Mouse (Mus musculus) forebrain, embryonic 13.5 days (tissue): ENCODE measurements around the gene Cfd. TPM values are rescaled to one million over a fixed set of nuclear protein-coding genes. Genes with fewer than 3 reads are reported as not detected.
A peak's percentile ranks its signal among the peaks of the same experiment; 100 is the strongest.

Experiments
- ATAC-seq: fragments of 200-750 bp; cut with Nextera tagmentation; 2 replicates; pipeline ENCODE4 v1.8.0; 2017
- H3K27ac ChIP-seq: fragments of 300-500 bp; sonication (generic); 2 replicates; pipeline ENCODE4 v1.5.1; 2015; ENCODE audit warnings: inconsistent platforms, mild to moderate bottlenecking, moderate library complexity
- H3K27me3 ChIP-seq: fragments of 300-500 bp; sonication (generic); 2 replicates; pipeline ENCODE4 v1.6.1; 2015; ENCODE audit warnings: mild to moderate bottlenecking, inconsistent platforms
- H3K36me3 ChIP-seq: fragments of 300-500 bp; sonication (generic); 2 replicates; pipeline ENCODE4 v1.6.1; 2015; ENCODE audit warnings: mild to moderate bottlenecking, inconsistent platforms; ENCODE audit not compliant: poor library complexity, severe bottlenecking
- H3K4me1 ChIP-seq: fragments of 300-500 bp; sonication (generic); 2 replicates; pipeline ENCODE4 v1.6.1; 2015; ENCODE audit warnings: inconsistent platforms
- H3K4me2 ChIP-seq: fragments of 300-500 bp; sonication (generic); 2 replicates; pipeline ENCODE4 v1.6.1; 2015; ENCODE audit warnings: inconsistent platforms, mild to moderate bottlenecking, moderate library complexity
- H3K4me3 ChIP-seq: fragments of 300-500 bp; sonication (generic); 2 replicates; pipeline ENCODE4 v1.5.1; 2015; ENCODE audit warnings: mild to moderate bottlenecking, inconsistent platforms
- H3K9ac ChIP-seq: fragments of 300-500 bp; sonication (generic); 2 replicates; pipeline ENCODE4 v1.6.1; 2015; ENCODE audit warnings: mild to moderate bottlenecking, inconsistent platforms
- H3K9me3 ChIP-seq: fragments of 300-500 bp; sonication (generic); replicated peaks from 2 replicates; pipeline ENCODE4 v1.6.1; 2016; ENCODE audit warnings: inconsistent platforms
- WGBS: fragments of 180-500 bp; shearing (Covaris S2); methylation state at CpG from one replicate; pipeline ENCODE4 v1.1.7; 2015; 5-methylcytosine and 5-hydroxymethylcytosine counted together
- polyA plus RNA-seq: library from polyadenylated mRNA; unstranded; fragments of >200 nt; fragmentation: Nextera tagmentation; extraction: Ambion mirVana; gene quantifications from 2 replicates; pipeline ENCODE4 v1.2.1, GENCODE M21; 2015

Gene Cfd
- polyA plus RNA-seq = not detected in 2 replicates

DNA sequence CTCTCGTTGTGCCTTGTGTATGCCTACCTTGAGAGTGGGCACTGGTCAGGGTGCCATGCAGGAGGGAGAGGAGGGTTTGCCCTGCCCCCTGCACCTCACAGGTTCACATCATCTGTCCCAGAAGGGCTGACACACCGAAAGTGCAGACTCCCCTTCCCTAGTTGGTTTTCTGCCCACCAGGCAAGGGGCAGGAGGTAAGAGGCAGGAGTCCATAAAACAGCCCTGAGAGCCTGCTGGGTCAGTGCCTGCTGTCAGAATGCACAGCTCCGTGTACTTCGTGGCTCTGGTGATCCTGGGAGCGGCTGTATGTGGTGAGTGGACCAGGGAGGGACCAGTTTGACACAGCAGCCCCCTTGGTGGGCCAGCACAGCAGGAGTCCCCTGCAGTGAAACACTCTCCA, at the start of gene Cfd:
Cfd (plus strand) TSS at position 184 of the 400 bp plus-strand sequence.
- WGBS = 41% methylated on average over 5 of the region's 5 CpGs
- Histone ChIP-seq H3K4me2 (no peak within 1 kb of the TSS), H3K27ac (no peak within 1 kb of the TSS), H3K9me3 (no peaks in the 10 kb centered on the region), H3K36me3 (peaks cover 13% of the 10 kb centered on the region), H3K4me1 (no peaks in the 10 kb centered on the region; the same call in 1 of the 2 replicates), H3K4me3 (no peak within 1 kb of the TSS), H3K9ac (no peak within 1 kb of the TSS), H3K27me3 (peaks cover 9% of the 10 kb centered on the region; the same call in 1 of the 2 replicates)
- no peak for ATAC-seq

- 78% methylated on average over 3 of the region's 3 CpGs for WGBS
- no peak overlapping the region for H3K9ac ChIP-seq
- 0 out of 2 replicates have a peak, but pooled peaks cover 3% of the 10 kb centered on the region for H3K27me3 ChIP-seq
- no peaks in the 10 kb centered on the region for H3K36me3 ChIP-seq
- no peak overlapping the region for H3K4me3 ChIP-seq
- peaks cover 27% of the 10 kb centered on the region for H3K4me1 ChIP-seq
- no peaks in the 10 kb centered on the region for H3K9me3 ChIP-seq
- no peak overlapping the region for H3K4me2 ChIP-seq
- H3K27ac ChIP-seq = no peak overlapping the region
- ATAC-seq = no peak
Observed at GRCm38 (mm10) chr10:79842322-79842721, 48.3 kb upstream of the Cfd start.

GRCm38 (mm10) chr10:79843476-79843875, 47.2 kb upstream of the Cfd start:
- ATAC-seq = 0 out of 2 replicates have a peak, but pooled peaks have one; percentile 48
- Histone ChIP-seq H3K36me3 (no peaks in the 10 kb centered on the region), H3K27ac (no peak overlapping the region), H3K4me2 (no peak overlapping the region), H3K27me3 (no peaks in the 10 kb centered on the region), H3K9ac (peak overlapping the region; percentile 34; the same call in 1 of the 2 replicates), H3K4me3 (no peak overlapping the region), H3K4me1 (peaks cover 31% of the 10 kb centered on the region), H3K9me3 (no peaks in the 10 kb centered on the region)
- WGBS = 45% methylated on average over 6 of the region's 6 CpGs

DNA sequence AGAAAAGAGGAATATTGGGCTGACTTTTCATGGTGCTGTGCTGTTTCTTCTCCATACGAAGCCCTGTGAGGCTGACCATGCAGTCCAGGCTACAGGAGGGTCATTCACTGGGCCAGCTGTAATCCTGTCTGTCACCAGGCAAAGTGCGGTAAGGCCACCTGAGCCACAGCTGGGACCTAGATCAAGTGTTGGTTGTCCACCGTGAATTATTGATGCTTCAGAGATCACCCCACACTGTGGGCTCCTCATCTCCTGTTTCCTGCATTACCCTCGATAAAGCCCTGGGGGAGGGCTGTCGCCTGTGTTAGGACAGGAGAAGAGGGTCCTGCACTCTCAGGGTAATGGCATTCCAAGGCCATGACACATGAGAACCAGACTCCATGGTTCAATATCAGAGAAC, 44.1 kb upstream of the Cfd start:
- Histone ChIP-seq H3K9ac (no peak overlapping the region), H3K4me1 (peaks cover 27% of the 10 kb centered on the region), H3K4me2 (no peak overlapping the region), H3K27me3 (no peaks in the 10 kb centered on the region), H3K36me3 (no peaks in the 10 kb centered on the region), H3K27ac (no peak overlapping the region), H3K4me3 (no peak overlapping the region), H3K9me3 (no peaks in the 10 kb centered on the region)
- no peak for ATAC-seq
- 80% methylated on average over 5 of the region's 5 CpGs for WGBS

DNA sequence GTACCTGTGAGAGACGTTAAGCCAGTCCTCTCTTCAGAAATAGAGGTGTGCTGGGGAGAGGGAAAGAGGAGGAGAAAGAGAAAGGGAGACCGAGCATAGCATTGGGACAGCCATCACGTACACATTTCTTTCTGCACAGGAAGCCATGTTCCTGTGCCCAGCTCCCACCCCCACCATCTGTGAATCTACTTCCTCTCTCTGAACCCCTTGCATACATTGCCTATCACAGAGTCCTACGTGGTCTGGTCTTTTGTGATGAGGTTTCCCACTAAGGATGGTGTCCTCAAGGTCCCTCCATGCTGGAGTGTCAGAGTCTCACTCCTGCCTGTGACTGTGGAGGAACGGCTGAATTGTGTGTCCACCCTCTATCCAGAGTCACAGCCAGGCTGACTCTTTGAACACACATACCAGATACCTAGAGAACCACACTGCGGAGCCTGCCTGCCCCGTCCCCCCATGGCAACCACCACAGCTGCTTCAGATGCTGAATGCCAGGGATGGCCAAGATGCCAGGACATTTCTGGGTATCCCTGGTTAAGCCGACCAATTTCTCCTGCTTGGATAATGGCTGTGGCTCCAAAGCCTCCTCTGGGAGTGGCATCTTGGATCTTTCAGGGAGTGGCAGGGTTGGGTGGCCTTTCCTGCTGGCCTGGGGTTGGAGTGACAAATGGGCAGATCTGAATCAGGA, 40.6 kb upstream of the Cfd start:
- Histone ChIP-seq H3K27ac (no peak overlapping the region), H3K36me3 (no peaks in the 10 kb centered on the region), H3K9me3 (no peaks in the 10 kb centered on the region), H3K4me3 (no peak overlapping the region), H3K4me1 (peaks cover 30% of the 10 kb centered on the region), H3K4me2 (no peak overlapping the region), H3K27me3 (no peaks in the 10 kb centered on the region), H3K9ac (no peak overlapping the region)
- WGBS = 88% methylated on average over 8 of the region's 8 CpGs
- ATAC-seq = no peak

DNA sequence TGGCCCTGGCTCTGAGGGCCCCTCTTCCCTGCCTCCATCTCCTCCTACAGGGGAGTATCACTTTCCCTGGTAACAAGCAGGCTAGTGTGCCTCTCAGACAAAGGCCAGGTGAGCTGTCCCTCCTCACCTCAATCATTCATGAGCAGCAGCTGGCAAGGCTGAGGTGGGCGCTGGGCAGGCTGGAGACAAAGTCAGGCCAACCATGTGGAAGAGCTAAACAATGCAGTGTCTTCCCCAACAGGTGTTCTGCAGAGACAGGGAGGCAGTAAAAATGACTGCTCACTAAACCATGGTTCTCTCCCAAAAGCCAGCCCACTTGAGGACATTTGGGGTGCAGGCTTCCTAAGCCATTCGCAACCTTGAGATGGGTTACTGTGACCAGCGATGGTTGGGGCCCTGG, 39.0 kb upstream of the Cfd start:
- 83% methylated on average over 3 of the region's 3 CpGs for WGBS
- Histone ChIP-seq H3K9ac (peak overlapping the region; percentile 79), H3K27ac (peak overlapping the region; percentile 100), H3K4me2 (peak overlapping the region; percentile 91), H3K27me3 (no peaks in the 10 kb centered on the region), H3K36me3 (peaks cover 5% of the 10 kb centered on the region), H3K4me1 (peaks cover 43% of the 10 kb centered on the region), H3K9me3 (no peaks in the 10 kb centered on the region), H3K4me3 (no peak overlapping the region; the same call in 1 of the 2 replicates)
- no peak for ATAC-seq

- Histone ChIP-seq H3K27me3 (no peaks in the 10 kb centered on the region), H3K4me1 (peaks cover 49% of the 10 kb centered on the region), H3K4me2 (peak overlapping the region; percentile 91), H3K4me3 (peak overlapping the region; percentile 100), H3K27ac (peak overlapping the region; percentile 100), H3K9me3 (no peaks in the 10 kb centered on the region), H3K36me3 (peaks cover 11% of the 10 kb centered on the region), H3K9ac (peak overlapping the region; percentile 79)
- WGBS = 63% methylated on average over 9 of the region's 9 CpGs
- no peak for ATAC-seq
Observed at GRCm38 (mm10) chr10:79852107-79852789, 38.4 kb upstream of the Cfd start.

- H3K9me3 ChIP-seq = no peaks in the 10 kb centered on the region
- no peak for ATAC-seq
- H3K4me2 ChIP-seq = peak overlapping the region; percentile 91
- peak overlapping the region; percentile 100 for H3K27ac ChIP-seq
- H3K36me3 ChIP-seq = peaks cover 17% of the 10 kb centered on the region
- peak overlapping the region; percentile 79 for H3K9ac ChIP-seq
- peaks cover 53% of the 10 kb centered on the region for H3K4me1 ChIP-seq
- H3K4me3 ChIP-seq = peak overlapping the region; percentile 100
- WGBS = 19% methylated on average over 8 of the region's 8 CpGs
- H3K27me3 ChIP-seq = no peaks in the 10 kb centered on the region
Observed at GRCm38 (mm10) chr10:79852827-79853226, 37.8 kb upstream of the Cfd start.

GRCm38 (mm10) chr10:79853392-79853791, 37.3 kb upstream of the Cfd start:
- Histone ChIP-seq H3K4me2 (peak overlapping the region; percentile 91), H3K27ac (peak overlapping the region; percentile 100), H3K4me1 (peaks cover 56% of the 10 kb centered on the region), H3K9ac (peak overlapping the region; percentile 79), H3K9me3 (no peaks in the 10 kb centered on the region), H3K36me3 (peaks cover 22% of the 10 kb centered on the region), H3K27me3 (no peaks in the 10 kb centered on the region), H3K4me3 (peak overlapping the region; percentile 100)
- 0% methylated on average over 15 of the region's 15 CpGs for WGBS
- peak; percentile 42 for ATAC-seq

- Histone ChIP-seq H3K27me3 (no peaks in the 10 kb centered on the region), H3K36me3 (peaks cover 30% of the 10 kb centered on the region), H3K4me3 (peak within 1 kb of the TSS; percentile 100), H3K27ac (peak within 1 kb of the TSS; percentile 100), H3K4me2 (peak within 1 kb of the TSS; percentile 99), H3K9ac (peak within 1 kb of the TSS; percentile 99), H3K4me1 (peaks cover 64% of the 10 kb centered on the region), H3K9me3 (no peaks in the 10 kb centered on the region)
- WGBS = under 1% methylated on average over 74 of the region's 75 CpGs
- peak; percentile 93 for ATAC-seq
Observed at GRCm38 (mm10) chr10:79853860-79854795, 36.5 kb upstream of the Cfd start, which contains the start of gene Ptbp1. Ptbp1 (plus strand) TSS chr10:79854427.

DNA sequence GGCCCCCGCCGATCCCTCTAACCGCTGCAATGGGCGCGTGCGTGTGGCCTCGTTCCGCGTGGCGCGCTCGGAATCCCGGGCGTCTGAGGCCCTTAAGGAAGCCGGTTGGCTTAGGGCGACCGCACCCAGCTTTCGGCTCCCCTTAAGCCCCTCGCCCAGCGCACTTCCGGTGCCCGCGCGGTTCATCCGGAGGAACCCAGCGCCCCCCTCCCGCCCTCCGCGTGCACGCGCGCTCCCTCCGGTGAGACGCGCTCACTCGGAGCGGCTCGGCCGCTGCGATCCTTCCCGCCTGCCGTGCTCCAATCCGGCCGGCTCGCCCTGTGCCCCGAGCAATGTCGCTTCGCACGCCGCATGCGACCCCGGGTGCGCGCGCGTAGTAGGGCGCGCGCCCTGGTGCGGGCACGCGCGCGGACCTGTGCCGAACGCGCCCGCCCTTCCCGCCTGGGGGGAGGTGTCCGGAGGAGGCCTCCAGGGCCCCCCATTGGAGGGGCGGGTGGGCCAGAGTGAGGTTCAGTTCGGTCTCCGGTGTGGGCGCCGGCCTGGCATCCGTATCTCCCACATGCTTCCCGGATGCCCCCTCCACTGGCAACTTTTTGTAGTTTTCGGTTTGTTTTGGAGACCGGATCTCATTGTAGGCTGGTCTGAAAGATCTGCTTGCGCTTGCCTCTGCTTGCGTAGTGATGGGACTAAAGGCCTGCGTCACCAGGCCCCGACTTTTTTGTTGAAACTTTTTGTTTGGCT, 35.7 kb upstream of the Cfd start:
- peak; percentile 31 for ATAC-seq
- under 1% methylated on average over 82 of the region's 83 CpGs for WGBS

More for the DNA sequence above, 35.7 kb upstream of the Cfd start:
- Histone ChIP-seq H3K36me3 (peaks cover 38% of the 10 kb centered on the region), H3K27ac (peak overlapping the region; percentile 100), H3K27me3 (no peaks in the 10 kb centered on the region), H3K4me2 (peak overlapping the region; percentile 99), H3K9me3 (no peaks in the 10 kb centered on the region), H3K4me3 (peak overlapping the region; percentile 100), H3K9ac (peak overlapping the region; percentile 99), H3K4me1 (peaks cover 71% of the 10 kb centered on the region)
